Mouse (Mus musculus) kidney, postnatal 4 days (tissue): ENCODE measurements around the gene Scaper.
A peak's percentile ranks its signal among the peaks of the same experiment; 100 is the strongest.

Experiments
- DNase-seq, 2 experiments: peaks; one replicate each; pipeline ENCODE4 v3.0.0; 2021; ENCODE audit warnings: mixed read lengths in 2 of 2

Gene Scaper

GRCm38 (mm10) chr9:55598594-55598993 is 339.3 kb downstream of the Scaper start:
- no peak for DNase-seq

- no peak for DNase-seq
Observed at GRCm38 (mm10) chr9:55586141-55586540, 351.8 kb downstream of the Scaper start.

- DNase-seq = no peak
Observed at GRCm38 (mm10) chr9:55581414-55581813, 356.5 kb downstream of the Scaper start.

- no peak for DNase-seq
Observed at GRCm38 (mm10) chr9:55576571-55576970, 361.3 kb downstream of the Scaper start.

- DNase-seq = peak in 1 of 2 experiments; percentile 11
Observed at GRCm38 (mm10) chr9:55571071-55571470, 366.8 kb downstream of the Scaper start.

GRCm38 (mm10) chr9:55568466-55569159 is 369.3 kb downstream of the Scaper start:
- DNase-seq = no peak

GRCm38 (mm10) chr9:55560960-55561359 is 377.0 kb downstream of the Scaper start:
- DNase-seq = no peak

- DNase-seq = peak; percentile 32 to 33
Observed at GRCm38 (mm10) chr9:55554986-55555385, 382.9 kb downstream of the Scaper start.

GRCm38 (mm10) chr9:55549302-55549890 is 388.5 kb downstream of the Scaper start:
- no peak for DNase-seq

- DNase-seq = no peak
Observed at GRCm38 (mm10) chr9:55548871-55549270, 389.0 kb downstream of the Scaper start.

GRCm38 (mm10) chr9:55546176-55547010 is 391.5 kb downstream of the Scaper start:
- DNase-seq = peak; percentile 63 to 78

- peak; percentile 25 to 48 for DNase-seq
Observed at GRCm38 (mm10) chr9:55545556-55546175, 392.3 kb downstream of the Scaper start.

- DNase-seq = peak; percentile 53 to 70
Observed at GRCm38 (mm10) chr9:55544861-55545555, 392.9 kb downstream of the Scaper start.

- DNase-seq = peak; percentile 59 to 72
Observed at GRCm38 (mm10) chr9:55543703-55544401, 394.1 kb downstream of the Scaper start.

- no peak for DNase-seq
Observed at GRCm38 (mm10) chr9:55543336-55543702, 394.6 kb downstream of the Scaper start.

- peak; percentile 34 to 59 for DNase-seq
Observed at GRCm38 (mm10) chr9:55542366-55543325, 395.3 kb downstream of the Scaper start.

GRCm38 (mm10) chr9:55541681-55542365 is 396.1 kb downstream of the Scaper start:
- DNase-seq = peak; percentile 45 to 61

GRCm38 (mm10) chr9:55540888-55541287 is 397.0 kb downstream of the Scaper start:
- peak; percentile 69 to 77 for DNase-seq

- peak; percentile 14 to 46 for DNase-seq
Observed at GRCm38 (mm10) chr9:55540391-55540770, 397.5 kb downstream of the Scaper start.
